Mouse (Mus musculus) left cerebral cortex, adult 8-10 months (tissue): ENCODE data around the gene Nop58. TPM values are rescaled to one million over a fixed set of nuclear protein-coding genes. Genes with fewer than 3 reads are reported as not detected.
A peak's percentile ranks its signal among the peaks of the same experiment; 100 is the strongest.
"Not testable (repeated sequence)": the region's sequence is repeated elsewhere in the genome, so short reads cannot be mapped to it uniquely, and the experiment has no call there.

Source experiments
- DNase-seq, 2 experiments: peaks; one replicate each; pipeline ENCODE4 v3.0.0; 2022; ENCODE audit warnings: low spot score in 2 of 2
- total RNA-seq, 4 experiments: library from RNA; stranded (reverse); gene quantifications; 2 replicates each; pipeline ENCODE4 v1.2.4; 2022

The Nop58 gene
- total RNA-seq, 4 experiments from 2014 or later = 54.5 to 67.6 (median 58.9) TPM

DNA sequence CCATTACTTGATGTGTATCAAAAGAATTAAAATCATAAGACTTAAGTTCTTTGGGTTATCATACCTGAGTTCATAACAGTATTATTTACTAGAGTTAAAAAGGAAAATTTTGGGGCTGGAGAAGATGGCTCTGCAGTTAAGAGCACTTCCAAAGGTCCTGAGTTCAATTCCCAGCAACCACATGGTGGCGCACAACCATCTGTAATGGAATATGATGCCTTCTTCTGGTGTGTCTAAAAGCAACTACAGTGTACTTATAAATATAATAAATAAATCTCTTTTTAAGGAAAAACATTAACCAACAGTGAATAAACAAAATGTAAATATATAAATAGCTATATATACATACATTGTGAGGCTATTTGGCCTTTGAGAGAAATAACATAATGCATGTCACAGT, 17.0 kb downstream of the Nop58 start:
- no peak for DNase-seq

DNA sequence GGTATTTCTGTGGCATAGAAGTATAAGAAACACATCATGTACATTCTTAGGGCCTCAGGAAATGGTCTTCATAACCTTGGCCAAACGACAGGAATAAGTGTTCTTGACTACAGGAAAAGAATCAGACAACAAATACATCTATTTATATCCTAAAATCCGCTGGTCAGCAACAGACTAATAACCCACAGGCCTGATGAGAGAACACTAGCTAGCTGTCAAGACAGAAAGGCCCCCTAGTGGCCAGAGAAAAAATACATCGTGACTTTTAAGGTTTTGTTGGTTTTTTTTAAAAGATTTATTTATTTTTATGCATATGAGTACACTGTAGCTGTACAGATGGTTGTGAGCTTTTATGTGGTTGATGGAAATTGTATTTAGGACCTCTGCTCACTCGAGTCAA, 35.1 kb downstream of the Nop58 start:
- DNase-seq = no peak

DNA sequence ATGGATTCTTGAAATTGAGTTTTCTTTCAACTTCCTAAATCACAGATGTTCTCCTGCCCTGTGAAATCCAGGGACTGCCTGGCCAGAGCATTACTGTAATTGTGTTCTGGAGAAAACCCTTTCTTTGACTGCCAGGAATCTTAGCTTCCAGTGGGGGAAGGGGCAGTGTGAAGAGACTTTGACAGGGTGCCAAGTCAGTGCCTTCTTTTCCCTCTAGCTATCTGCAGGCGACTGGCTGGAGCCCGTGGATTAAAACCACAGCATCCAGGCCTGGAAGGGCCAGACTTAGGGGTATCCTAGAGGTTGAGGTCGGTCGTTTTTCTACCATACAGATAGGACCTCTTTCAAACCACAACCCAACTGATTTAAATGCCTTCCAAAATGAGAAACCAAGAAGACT, 40.9 kb downstream of the Nop58 start:
- no peak for DNase-seq

DNA sequence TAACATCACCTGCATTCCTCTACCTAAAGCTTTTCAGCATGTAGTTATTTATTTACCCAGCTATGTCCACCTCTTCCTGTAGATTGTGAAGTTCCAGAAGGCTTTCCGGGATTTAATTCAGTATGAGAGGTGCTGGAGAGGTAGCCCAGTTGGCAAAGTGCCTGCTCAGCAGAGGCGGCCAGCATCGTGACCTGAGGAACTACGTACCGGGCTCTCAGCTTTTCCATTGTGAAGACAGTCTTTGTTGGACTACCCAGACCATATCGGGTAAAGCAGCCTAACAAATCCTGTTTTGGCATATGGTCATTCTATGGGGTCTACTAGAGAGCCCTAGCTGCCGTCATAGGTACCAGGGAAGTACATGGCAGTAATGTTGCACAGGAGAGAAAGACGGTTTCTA, 45.3 kb downstream of the Nop58 start:
- no peak for DNase-seq

DNA sequence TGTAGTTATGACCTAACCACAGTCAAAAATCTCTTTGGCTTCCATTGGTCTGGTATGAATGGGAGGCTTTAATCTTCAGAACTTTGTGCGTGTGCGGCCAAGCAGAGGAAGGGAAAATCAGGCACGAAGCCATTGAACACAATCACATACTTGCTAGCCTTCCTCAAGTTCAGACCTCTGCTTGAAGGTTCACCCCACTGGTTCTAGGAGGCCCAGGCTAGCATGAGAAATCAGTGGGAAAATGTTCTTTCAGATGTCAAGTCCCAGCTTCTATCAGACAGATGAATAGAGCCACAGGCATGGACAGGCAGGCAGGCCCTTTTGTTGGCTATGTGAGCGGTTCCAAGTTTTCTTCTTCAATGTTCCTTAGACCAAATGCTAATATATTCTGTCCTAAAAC, 46.0 kb downstream of the Nop58 start:
- no peak for DNase-seq

DNA sequence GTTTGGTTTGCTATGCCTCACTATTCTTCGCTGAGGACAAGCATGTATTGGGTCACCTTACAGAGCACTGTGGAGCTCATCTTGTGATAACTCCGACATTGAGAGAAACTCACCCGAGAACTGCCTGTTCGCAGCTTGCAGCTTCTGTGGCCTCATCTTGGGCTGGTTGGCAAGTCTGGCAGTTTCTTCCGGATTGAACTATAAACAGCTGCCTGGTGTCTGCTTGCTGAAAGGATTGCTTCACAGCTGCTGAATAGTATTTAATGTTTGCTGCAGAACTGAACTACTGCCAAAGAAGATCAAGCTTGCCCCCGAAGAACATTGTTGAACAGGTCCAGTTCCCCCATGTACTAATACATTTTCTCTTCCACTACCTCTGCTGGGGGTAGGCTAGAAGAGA, 49.3 kb downstream of the Nop58 start:
- no peak for DNase-seq

DNA sequence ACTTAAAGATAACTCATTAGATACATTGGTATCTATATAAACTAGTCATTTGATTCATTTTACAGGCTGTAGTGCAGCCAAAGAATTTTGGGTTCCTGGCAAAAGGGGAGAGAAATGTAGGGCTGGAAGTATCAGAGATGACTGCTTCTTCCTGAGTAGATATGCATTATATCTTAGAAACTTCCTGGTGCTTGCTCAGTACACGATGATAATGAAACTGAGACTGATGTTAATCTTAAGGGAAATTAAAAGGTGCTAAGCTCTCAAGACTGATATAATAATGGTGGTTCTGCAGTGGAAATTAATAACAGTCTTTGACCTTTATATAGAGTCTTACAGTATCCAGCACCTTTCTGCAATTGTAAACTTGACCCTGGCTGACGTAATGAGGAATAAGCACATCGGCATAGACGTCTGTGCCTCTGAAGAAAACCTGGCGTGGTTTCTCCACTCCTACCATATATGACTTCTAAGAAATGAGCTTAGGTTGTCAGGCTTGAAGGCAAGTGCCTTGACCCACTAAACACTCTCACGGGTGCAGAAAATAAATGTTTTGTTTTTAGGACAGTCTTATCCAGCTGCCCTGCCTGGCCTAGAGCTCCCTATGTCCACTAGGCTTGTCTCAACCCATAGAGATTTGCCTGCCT, 54.1 kb downstream of the Nop58 start:
- no peak for DNase-seq

DNA sequence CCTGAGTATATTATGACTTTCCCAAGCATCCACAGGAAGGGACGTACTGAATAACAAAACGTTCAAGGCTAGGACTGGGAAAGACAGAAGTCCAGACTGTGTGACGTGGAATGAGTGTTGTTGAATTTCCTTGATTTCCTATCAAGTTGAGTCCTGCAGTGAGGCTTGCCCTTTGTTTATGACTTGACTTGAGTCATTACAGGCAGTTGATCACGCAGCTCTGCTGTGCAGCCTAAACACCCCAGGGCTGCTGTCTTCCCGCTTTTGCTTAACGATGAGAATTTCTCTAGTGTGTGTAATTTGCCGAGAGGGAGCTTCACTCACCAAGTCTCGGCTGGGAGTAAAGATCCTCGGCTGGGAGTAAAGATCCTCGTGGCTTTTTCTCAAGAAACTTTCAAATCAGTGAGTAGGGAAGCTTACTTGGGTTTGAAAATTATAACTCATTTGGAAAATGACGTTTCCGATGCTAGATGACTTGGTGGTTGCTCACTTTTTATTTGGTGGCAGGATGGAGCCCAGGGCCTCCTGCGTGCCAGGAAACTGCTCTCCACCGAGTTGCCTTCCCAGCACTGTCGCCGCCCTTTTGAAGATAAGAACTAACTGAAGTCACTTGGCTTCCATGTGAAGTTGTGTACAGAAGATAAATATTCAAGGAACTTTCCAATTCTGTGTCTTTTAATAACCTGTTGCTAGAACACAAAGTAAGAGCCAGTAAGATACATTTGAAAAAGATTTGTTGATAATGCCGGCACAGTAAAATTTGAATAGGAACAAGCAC, 55.0 kb downstream of the Nop58 start:
- DNase-seq = no peak

DNA sequence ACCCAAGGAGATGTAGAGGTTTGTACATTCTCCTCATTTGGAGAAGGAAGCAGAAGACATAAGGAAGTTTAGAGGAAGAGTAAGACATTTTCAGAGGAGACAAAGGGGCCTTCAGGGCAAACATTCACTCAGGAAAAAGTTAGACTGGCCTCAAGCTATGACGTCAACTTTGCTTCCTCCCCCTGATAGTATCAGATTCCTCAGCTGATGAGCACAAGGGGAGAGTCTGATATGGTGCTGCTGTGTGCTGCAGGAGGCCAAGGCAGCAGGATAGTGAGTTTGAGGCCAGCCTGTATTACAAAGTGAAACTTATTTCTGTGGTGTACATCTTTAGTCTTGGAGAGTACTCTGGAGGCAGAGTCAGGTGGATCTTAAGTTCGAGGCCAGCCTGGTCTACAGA, 64.3 kb downstream of the Nop58 start:
- DNase-seq = no peak

DNA sequence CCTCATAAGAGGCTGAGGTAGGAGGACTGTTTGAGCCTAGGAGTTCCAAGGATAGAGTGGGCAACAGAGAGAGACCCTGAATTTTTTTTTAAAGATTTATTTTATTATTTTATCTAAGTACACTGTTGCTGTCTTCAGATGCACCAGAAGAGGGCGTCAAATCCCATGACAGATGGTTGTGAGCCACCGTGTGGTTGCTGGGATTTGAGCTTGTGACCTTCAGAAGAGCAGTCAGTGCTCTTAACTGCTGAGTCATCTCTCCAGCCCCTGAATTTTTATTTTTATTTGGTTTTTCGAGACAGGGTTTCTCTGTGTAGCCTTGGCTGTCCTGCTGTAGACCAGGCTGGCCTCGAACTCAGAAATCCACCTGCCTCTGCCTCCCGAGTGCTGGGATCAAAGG, 65.0 kb downstream of the Nop58 start:
- DNase-seq = not testable (repeated sequence)

DNA sequence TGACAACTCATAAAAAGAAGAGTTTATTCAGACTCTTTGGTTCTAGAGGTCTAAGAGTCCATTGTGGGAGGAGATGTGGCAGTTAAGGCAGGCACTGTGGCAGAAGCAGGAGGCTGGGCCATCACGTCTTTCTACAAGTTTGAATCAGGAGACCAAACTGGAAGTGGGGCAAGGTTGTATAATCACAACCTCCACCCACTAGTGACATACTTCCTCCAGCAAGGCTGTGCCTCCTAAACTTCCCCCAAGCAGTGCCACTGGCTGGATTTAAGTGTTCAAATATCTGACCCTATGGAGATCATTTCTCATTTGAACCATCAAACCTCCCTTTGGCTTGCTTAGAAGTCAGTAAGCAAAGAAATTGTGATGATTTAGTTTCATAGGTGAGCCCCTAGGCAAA, 70.5 kb downstream of the Nop58 start:
- no peak for DNase-seq

DNA sequence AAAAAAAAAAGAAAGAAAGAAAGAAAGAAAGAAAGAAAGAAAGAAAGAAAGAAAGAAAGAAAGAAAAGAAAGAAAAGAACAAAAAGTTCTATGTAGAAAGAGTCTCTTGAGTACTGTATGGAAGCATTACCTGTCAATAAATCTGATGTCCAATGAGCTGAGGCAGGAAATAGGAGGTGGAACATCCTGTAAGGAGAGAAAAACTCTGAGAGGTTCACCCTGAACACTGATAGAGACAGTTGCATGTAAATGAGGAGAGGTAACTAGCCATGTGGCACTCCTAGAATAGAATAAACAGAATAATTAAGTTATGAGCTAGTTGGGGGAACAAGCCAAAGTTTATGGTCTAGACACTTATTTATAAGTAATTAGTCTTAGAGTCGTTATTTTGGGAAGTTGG, 73.6 kb downstream of the Nop58 start:
- DNase-seq = no peak

DNA sequence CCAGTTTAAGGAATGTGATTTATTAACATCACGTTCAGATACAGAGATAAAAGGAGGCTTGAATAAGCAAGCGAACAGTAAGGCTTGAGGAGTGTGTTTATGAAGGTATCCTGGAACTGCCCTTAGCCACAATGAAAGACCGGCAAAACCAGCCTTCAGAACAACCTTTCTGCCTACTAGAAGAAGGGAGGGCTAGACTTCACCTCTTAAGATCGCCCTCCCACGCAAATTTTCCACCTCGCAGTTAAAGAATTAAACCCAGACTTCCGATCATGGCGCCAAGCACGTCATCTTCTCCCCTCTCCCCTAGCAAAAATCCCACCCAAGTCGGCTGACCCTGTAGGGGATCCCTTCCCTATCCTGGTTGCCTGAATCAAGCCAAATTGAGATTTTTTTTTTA, 77.4 kb downstream of the Nop58 start:
- DNase-seq = peak in 1 of 2 experiments; percentile 20

DNA sequence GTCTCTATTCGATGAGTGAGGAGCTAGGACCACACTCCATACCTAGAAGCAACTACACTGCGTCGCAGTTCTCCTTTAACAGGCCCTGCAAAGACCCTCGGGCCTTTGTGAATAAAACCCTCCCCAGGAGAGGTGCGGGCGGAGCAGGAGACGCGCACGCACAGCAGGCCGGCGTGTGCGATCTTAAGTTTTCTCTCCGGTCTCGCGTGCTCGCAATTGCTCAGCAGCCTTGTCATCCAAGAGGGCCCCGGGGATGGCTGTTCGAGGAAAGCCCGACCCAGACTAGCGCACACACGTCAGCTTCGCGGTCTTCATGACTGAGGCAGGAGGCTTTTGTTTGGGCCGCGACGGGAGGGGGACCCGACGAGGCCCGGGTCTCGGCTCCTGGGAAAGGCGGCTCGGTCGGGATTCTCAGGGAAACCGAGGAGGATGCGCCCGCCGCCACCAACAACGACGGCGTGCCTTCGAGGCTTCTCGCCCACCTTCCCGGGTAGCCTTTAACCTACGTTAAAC, 77.9 kb downstream of the Nop58 start:
- DNase-seq = peak in 1 of 2 experiments; percentile 52

DNA sequence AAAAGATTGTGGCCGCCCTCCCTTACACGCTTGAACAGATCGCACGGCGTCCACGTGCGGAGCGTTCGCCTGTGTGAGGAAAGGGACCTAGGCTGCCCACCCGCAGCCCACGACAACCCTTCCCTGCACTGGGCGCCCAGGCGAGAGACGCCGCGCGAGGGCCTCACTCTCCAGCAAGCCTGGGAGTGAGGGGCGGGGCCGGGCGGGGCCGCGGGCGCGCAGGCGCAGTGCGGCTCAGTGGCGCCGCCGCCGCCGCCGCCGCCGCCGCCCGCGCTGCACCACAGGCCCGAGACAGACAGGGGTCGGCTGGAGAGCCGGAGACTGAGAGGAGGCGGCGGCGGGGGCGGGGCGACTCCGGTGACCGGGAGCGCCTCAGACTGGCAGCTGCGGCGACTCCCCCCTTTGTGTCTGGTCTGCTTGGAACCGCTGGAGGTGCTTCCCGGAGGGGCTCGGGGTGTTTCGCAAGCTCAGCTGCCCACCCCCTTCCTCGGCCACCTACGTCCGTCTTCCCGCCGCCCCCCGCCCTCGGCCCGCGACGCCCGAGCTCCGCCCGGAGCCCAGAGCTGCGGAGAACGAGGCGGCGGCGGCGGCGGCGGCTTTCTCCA, 78.5 kb downstream of the Nop58 start, which contains the start of gene Bmpr2:
TSS of gene Bmpr2 (plus strand) at position 237 of the 605 bp plus-strand sequence.
- peak; percentile 69 to 87 for DNase-seq

DNA sequence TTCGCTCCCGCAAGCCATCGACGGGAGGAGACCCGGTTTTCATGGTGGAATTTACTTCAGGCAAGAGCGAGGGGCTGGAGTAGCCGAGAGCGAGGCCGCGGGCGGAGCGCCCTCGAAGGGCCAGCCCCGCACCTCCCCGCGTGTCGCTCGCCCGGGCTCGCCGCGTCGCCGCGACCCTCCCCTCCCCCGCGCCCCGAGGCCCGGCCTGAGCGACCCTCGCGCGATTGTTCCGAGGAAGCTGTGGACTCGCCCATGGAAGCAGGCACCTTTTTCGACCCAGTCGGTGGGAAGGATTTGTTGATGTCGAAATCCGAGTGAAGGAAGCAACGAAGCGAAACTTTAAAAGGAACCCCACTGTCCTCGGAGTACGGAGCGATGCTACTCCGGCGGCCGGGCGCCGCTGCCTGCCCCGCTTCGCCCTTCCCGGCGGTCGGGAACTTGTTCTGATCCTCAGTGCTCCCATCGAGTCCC, 79.0 kb downstream of the Nop58 start:
- DNase-seq = peak; percentile 13 to 45

DNA sequence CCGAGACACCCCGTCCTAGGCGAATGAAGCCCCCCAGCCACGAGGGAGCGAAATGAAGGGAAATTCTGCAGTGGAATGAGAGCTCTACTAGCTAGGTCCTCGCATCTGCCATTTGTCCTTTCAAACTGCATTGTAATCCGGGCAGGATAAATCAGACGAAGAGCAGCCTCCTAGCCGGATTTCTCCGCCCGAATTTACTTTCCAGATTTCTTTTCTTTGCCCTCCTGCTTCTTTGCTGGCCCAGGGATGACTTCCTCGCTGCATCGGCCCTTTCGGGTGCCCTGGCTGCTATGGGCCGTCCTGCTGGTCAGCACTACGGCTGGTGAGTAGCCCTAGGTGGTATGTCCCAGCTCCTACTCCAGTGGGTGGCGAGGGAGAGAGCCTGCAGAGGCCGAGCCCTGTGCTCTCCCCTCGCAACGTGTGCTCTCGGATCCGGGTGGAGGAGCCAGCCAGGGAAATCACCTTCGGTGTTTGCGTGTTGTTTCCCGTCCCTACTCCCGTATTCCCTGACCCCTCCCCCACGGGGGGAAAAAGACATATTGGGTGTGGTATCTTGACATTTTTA, 79.7 kb downstream of the Nop58 start:
- peak; percentile 26 to 37 for DNase-seq

DNA sequence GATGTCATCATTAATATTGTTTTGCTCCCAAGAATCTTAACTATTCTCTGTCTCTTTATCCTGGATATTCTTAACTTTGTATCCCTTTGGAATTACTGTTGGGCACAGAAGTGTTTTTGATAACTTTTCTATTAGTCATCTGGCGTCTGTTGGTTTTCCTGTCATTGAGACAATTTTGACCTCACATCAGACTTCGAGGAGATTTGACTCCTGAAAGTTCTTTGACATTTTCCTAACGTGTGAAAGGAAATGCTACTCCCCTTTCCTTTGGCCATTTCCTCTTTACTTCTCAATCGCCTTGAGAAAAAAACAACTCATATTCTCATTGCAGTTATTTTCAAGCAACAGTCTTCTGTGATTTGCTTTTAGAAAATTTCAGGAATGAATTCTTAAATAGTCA, 80.5 kb downstream of the Nop58 start:
- no peak for DNase-seq

DNA sequence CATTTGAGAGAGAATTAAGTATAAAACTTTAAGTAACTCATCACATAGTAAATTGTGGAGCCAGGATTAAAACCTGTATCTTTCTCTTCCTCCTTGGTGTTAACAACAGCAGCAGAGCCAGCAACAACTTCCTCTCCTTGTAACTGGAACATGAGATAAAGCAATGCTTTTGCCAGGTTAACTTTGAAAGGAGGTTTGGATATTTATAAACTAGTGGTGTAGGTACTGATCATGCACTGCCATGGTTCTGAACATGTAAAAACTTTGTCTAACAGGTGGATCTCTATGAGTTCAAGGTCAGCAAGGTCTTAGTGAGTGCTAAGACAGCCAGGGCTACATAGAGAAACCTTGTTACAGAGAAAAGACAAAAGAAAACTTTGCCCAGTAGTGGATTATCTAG, 81.9 kb downstream of the Nop58 start:
- DNase-seq = no peak
